Mouse (Mus musculus): ENCODE measurements around the gene Rhov. TPM values are rescaled to one million over a fixed set of nuclear protein-coding genes. Genes with fewer than 3 reads are reported as not detected.

The Rhov gene
- polyA plus RNA-seq, 1 experiment: 0.35 TPM

- H3K36me3 ChIP-seq (ENCODE audit: control insufficient read depth, insufficient read depth): peaks cover 7% of the 10 kb centered on the region
These were observed 23.3 kb upstream of the Rhov start for GRCm38 (mm10) chr2:119294411-119294810.

GRCm38 (mm10) chr2:119293776-119294390, 22.8 kb upstream of the Rhov start:
- Histone ChIP-seq H3K79me2 (ENCODE audit: control insufficient read depth, insufficient read depth) (peaks cover 23% of the 10 kb centered on the region), H3K4me3 (no peak overlapping the region), H3K27me3 (ENCODE audit: control insufficient read depth, insufficient read depth, insufficient read length) (no peaks in the 10 kb centered on the region), H3K36me3 (ENCODE audit: control insufficient read depth, insufficient read depth) (peaks cover 7% of the 10 kb centered on the region), H3ac (ENCODE audit: control insufficient read depth, insufficient read length) (no peak overlapping the region), H3K4me2 (ENCODE audit: low read depth) (no peak overlapping the region)
- TF ChIP-seq MAX (IDR thresholded peaks at IDR 0.05; ENCODE audit: low read depth) (no peak), USF1 (IDR thresholded peaks at IDR 0.05; ENCODE audit: low read depth) (no peak), SRF (IDR thresholded peaks at IDR 0.05; ENCODE audit: control insufficient read depth, insufficient read length, low read depth) (no peak), E2F4 (IDR thresholded peaks at IDR 0.05; ENCODE audit: insufficient read depth) (no peak), REST (IDR thresholded peaks at IDR 0.05; ENCODE audit: insufficient read depth, insufficient read length) (no peak), MYOD1 (IDR thresholded peaks at IDR 0.05; ENCODE audit: control insufficient read depth in 1 of 3, insufficient read length in 2 of 3, low read depth in 2 of 3) (no peak), MYOG (IDR thresholded peaks at IDR 0.05; ENCODE audit: control insufficient read depth in 1 of 3, insufficient read depth in 1 of 3, insufficient read length in 2 of 3, low read depth in 2 of 3) (no peak), POLR2A (IDR thresholded peaks at IDR 0.05; ENCODE audit: insufficient read length, low read depth) (no peak), POLR2AphosphoS2 (IDR thresholded peaks at IDR 0.05; ENCODE audit: insufficient read length, low read depth) (no peak), TCF3 (IDR thresholded peaks at IDR 0.05; ENCODE audit: insufficient read length, low read depth) (no peak), TCF12 (IDR thresholded peaks at IDR 0.05; ENCODE audit: insufficient read depth, poor library complexity, severe bottlenecking) (no peak), CEBPB (IDR thresholded peaks at IDR 0.05; ENCODE audit: insufficient read depth, poor library complexity, severe bottlenecking) (no peak)

More at GRCm38 (mm10) chr2:119294411-119294810, 23.3 kb upstream of the Rhov start:
- no peaks in the 10 kb centered on the region for H3K27me3 ChIP-seq (ENCODE audit: control insufficient read depth, insufficient read depth, insufficient read length)
- no peak overlapping the region for H3K4me2 ChIP-seq (ENCODE audit: low read depth)
- no peak for TF ChIP-seq TCF3 (IDR thresholded peaks at IDR 0.05; ENCODE audit: insufficient read length, low read depth)
- TF ChIP-seq REST (IDR thresholded peaks at IDR 0.05; ENCODE audit: insufficient read depth, insufficient read length): no peak
- no peak for TF ChIP-seq TCF12 (IDR thresholded peaks at IDR 0.05; ENCODE audit: insufficient read depth, poor library complexity, severe bottlenecking)
- TF ChIP-seq E2F4 (IDR thresholded peaks at IDR 0.05; ENCODE audit: insufficient read depth): no peak
- TF ChIP-seq SRF (IDR thresholded peaks at IDR 0.05; ENCODE audit: control insufficient read depth, insufficient read length, low read depth): no peak
- TF ChIP-seq MYOD1 (IDR thresholded peaks at IDR 0.05; ENCODE audit: control insufficient read depth in 1 of 3, insufficient read length in 2 of 3, low read depth in 2 of 3): no peak
- TF ChIP-seq CEBPB (IDR thresholded peaks at IDR 0.05; ENCODE audit: insufficient read depth, poor library complexity, severe bottlenecking): no peak
- TF ChIP-seq USF1 (IDR thresholded peaks at IDR 0.05; ENCODE audit: low read depth): no peak
- TF ChIP-seq POLR2AphosphoS2 (IDR thresholded peaks at IDR 0.05; ENCODE audit: insufficient read length, low read depth): no peak
- TF ChIP-seq MYOG (IDR thresholded peaks at IDR 0.05; ENCODE audit: control insufficient read depth in 1 of 3, insufficient read depth in 1 of 3, insufficient read length in 2 of 3, low read depth in 2 of 3): no peak
- TF ChIP-seq POLR2A (IDR thresholded peaks at IDR 0.05; ENCODE audit: insufficient read length, low read depth): no peak
- TF ChIP-seq MAX (IDR thresholded peaks at IDR 0.05; ENCODE audit: low read depth): no peak
- H3K4me3 ChIP-seq: no peak overlapping the region
- no peak overlapping the region for H3ac ChIP-seq (ENCODE audit: control insufficient read depth, insufficient read length)
- H3K79me2 ChIP-seq (ENCODE audit: control insufficient read depth, insufficient read depth): peaks cover 18% of the 10 kb centered on the region

GRCm38 (mm10) chr2:119293311-119293710, 22.2 kb upstream of the Rhov start:
- Histone ChIP-seq H3K4me3 (no peak overlapping the region), H3K27me3 (ENCODE audit: control insufficient read depth, insufficient read depth, insufficient read length) (no peaks in the 10 kb centered on the region), H3K36me3 (ENCODE audit: control insufficient read depth, insufficient read depth) (peaks cover 7% of the 10 kb centered on the region), H3K79me2 (ENCODE audit: control insufficient read depth, insufficient read depth) (peaks cover 26% of the 10 kb centered on the region), H3K4me2 (ENCODE audit: low read depth) (no peak overlapping the region), H3ac (ENCODE audit: control insufficient read depth, insufficient read length) (no peak overlapping the region)
- TF ChIP-seq POLR2A (IDR thresholded peaks at IDR 0.05; ENCODE audit: insufficient read length, low read depth) (no peak), MYOG (IDR thresholded peaks at IDR 0.05; ENCODE audit: control insufficient read depth in 1 of 3, insufficient read depth in 1 of 3, insufficient read length in 2 of 3, low read depth in 2 of 3) (no peak), USF1 (IDR thresholded peaks at IDR 0.05; ENCODE audit: low read depth) (no peak), E2F4 (IDR thresholded peaks at IDR 0.05; ENCODE audit: insufficient read depth) (no peak), TCF3 (IDR thresholded peaks at IDR 0.05; ENCODE audit: insufficient read length, low read depth) (no peak), CEBPB (IDR thresholded peaks at IDR 0.05; ENCODE audit: insufficient read depth, poor library complexity, severe bottlenecking) (no peak), REST (IDR thresholded peaks at IDR 0.05; ENCODE audit: insufficient read depth, insufficient read length) (no peak), MYOD1 (IDR thresholded peaks at IDR 0.05; ENCODE audit: control insufficient read depth in 1 of 3, insufficient read length in 2 of 3, low read depth in 2 of 3) (no peak), SRF (IDR thresholded peaks at IDR 0.05; ENCODE audit: control insufficient read depth, insufficient read length, low read depth) (no peak), MAX (IDR thresholded peaks at IDR 0.05; ENCODE audit: low read depth) (no peak), TCF12 (IDR thresholded peaks at IDR 0.05; ENCODE audit: insufficient read depth, poor library complexity, severe bottlenecking) (no peak), POLR2AphosphoS2 (IDR thresholded peaks at IDR 0.05; ENCODE audit: insufficient read length, low read depth) (no peak)

- H3K79me2 ChIP-seq (ENCODE audit: control insufficient read depth, insufficient read depth): peaks cover 26% of the 10 kb centered on the region
- no peaks in the 10 kb centered on the region for H3K27me3 ChIP-seq (ENCODE audit: control insufficient read depth, insufficient read depth, insufficient read length)
- no peak overlapping the region for H3K4me3 ChIP-seq
- TF ChIP-seq POLR2A (IDR thresholded peaks at IDR 0.05; ENCODE audit: insufficient read length, low read depth) (no peak), MYOD1 (IDR thresholded peaks at IDR 0.05; ENCODE audit: control insufficient read depth in 1 of 3, insufficient read length in 2 of 3, low read depth in 2 of 3) (no peak), MYOG (IDR thresholded peaks at IDR 0.05; ENCODE audit: control insufficient read depth in 1 of 3, insufficient read depth in 1 of 3, insufficient read length in 2 of 3, low read depth in 2 of 3) (no peak), SRF (IDR thresholded peaks at IDR 0.05; ENCODE audit: control insufficient read depth, insufficient read length, low read depth) (no peak), MAX (IDR thresholded peaks at IDR 0.05; ENCODE audit: low read depth) (no peak)
- peaks cover 6% of the 10 kb centered on the region for H3K36me3 ChIP-seq (ENCODE audit: control insufficient read depth, insufficient read depth)
- H3K4me2 ChIP-seq (ENCODE audit: low read depth): no peak overlapping the region
- H3ac ChIP-seq (ENCODE audit: control insufficient read depth, insufficient read length): no peak overlapping the region
These were observed 21.8 kb upstream of the Rhov start for GRCm38 (mm10) chr2:119292852-119293251.
